Mouse (Mus musculus) forebrain, embryonic 10.5 days (tissue): ENCODE measurements around the gene Blnk. TPM values are rescaled to one million over a fixed set of nuclear protein-coding genes. Genes with fewer than 3 reads are reported as not detected.

ENCODE experiments used
- DNase-seq: peaks from one replicate; pipeline ENCODE4 v3.0.0-alpha.2; 2017; ENCODE audit warnings: low spot score; ENCODE audit errors: extremely low spot score
- H3K27ac ChIP-seq: fragments of 300-500 bp; sonication (generic); 2 replicates; pipeline ENCODE4 v1.5.1; 2016; ENCODE audit warnings: mild to moderate bottlenecking
- H3K27me3 ChIP-seq: fragments of 300-500 bp; sonication (generic); 2 replicates; pipeline ENCODE4 v1.6.1; 2016; ENCODE audit warnings: mild to moderate bottlenecking; ENCODE audit not compliant: poor library complexity, severe bottlenecking
- H3K36me3 ChIP-seq: fragments of 300-500 bp; sonication (generic); replicated peaks from 2 replicates; pipeline ENCODE4 v1.6.1; 2016; ENCODE audit warnings: mild to moderate bottlenecking, moderate library complexity
- H3K4me1 ChIP-seq: fragments of 300-500 bp; sonication (generic); 2 replicates; pipeline ENCODE4 v1.6.1; 2016
- H3K4me3 ChIP-seq: fragments of 300-500 bp; sonication (generic); 2 replicates; pipeline ENCODE4 v1.5.1; 2016; ENCODE audit warnings: mild to moderate bottlenecking, moderate library complexity
- H3K9me3 ChIP-seq: fragments of 300-500 bp; sonication (generic); 2 replicates; pipeline ENCODE4 v1.6.1; 2016; ENCODE audit warnings: mild to moderate bottlenecking, moderate library complexity
- WGBS: fragments of 180-500 bp; shearing (Covaris S2); methylation state at CpG from one replicate; pipeline ENCODE4 v1.1.7; 2016; 5-methylcytosine and 5-hydroxymethylcytosine counted together
- microRNA-seq: library from miRNA; unstranded; fragments of <30 nt; microRNA quantifications from one replicate; pipeline ENCODE4, GENCODE M21; 2017
- polyA plus RNA-seq: library from polyadenylated mRNA; unstranded; fragments of >200 nt; fragmentation: Nextera tagmentation; extraction: Ambion mirVana; gene quantifications from 2 replicates; pipeline ENCODE4 v1.2.1, GENCODE M21; 2016

The Blnk gene
- polyA plus RNA-seq, 1 experiment from 2014 or later, result 0.35 TPM

DNA sequence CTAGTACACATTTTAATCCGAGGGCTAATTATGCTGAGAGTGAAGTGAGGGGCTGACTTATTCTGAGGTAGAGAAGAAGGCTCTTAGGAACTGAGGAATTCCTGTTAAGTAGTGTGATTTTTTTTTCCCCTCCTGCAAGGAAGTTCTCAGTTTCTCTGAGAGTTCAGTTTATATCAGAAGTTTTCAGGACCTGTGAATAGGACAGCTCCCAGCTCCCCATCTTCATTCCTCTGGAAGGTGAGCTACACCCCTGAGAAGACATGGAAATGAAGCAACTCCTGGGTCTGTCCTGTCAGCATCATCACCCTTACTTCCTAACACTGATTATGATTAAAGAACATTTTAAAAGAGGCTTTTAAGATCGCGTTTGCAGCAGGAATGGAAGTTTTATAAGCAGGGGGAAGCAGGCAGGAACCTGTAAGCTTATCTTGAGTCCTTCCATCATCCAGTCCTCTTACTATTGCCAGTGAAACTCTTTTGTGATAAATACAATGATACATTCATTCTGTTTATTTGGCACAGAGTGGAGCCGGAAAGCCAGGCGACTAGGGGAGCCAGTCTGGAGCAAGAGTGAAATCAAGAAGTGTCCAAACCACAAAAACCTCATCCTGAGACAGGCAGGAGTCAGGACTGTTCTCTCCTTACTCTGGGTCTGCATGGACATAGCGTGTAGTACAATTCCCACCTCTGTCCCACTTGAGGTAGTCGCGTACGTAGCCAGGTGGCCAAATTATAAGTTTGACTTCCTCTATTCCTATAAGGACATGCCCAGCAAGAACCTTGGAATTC lies 62.6 kb downstream of the Blnk start:
- H3K36me3 ChIP-seq, result no peaks in the 10 kb centered on the region
- no peak overlapping the region for H3K4me3 ChIP-seq

DNA sequence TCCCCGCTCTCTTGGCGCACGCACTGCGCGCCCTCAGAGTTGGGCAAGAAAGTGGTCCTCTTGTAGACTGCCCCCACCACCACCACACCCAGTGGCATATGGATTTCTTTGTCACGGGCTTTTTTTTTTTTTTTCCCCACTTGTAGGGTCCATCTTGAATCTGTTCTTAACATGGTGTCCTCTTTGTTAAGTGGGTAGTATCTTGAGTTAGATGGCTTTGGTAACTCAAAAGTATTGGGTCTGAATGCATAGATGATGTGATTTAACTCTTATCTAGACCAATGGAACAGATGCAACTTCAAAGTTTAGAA lies 99.0 kb downstream of the Blnk start:
- Histone ChIP-seq H3K27ac (peak overlapping the region; percentile 98), H3K36me3 (peaks cover 27% of the 10 kb centered on the region), H3K4me1 (peaks cover 13% of the 10 kb centered on the region), H3K27me3 (peaks cover 36% of the 10 kb centered on the region), H3K4me3 (peak overlapping the region; percentile 80), H3K9me3 (peaks cover 4% of the 10 kb centered on the region)
- no peak for DNase-seq
- WGBS, result 7% methylated on average over 6 of the region's 6 CpGs

More for the DNA sequence above, 62.6 kb downstream of the Blnk start:
- Histone ChIP-seq H3K27me3 (no peaks in the 10 kb centered on the region), H3K27ac (no peak overlapping the region), H3K9me3 (no peaks in the 10 kb centered on the region), H3K4me1 (peaks cover 10% of the 10 kb centered on the region)
- 74% methylated on average over 9 of the region's 9 CpGs for WGBS
- DNase-seq, result no peak

GRCm38 (mm10) chr19:40894519-40895392 lies 99.6 kb downstream of the Blnk start, which contains the start of gene Zfp518a:
Gene Zfp518a (plus strand): TSS chr19:40894705.
- Histone ChIP-seq H3K27ac (peak within 1 kb of the TSS; percentile 98), H3K9me3 (peaks cover 4% of the 10 kb centered on the region), H3K36me3 (peaks cover 27% of the 10 kb centered on the region), H3K4me1 (peaks cover 13% of the 10 kb centered on the region), H3K4me3 (peak within 1 kb of the TSS; percentile 80), H3K27me3 (peaks cover 42% of the 10 kb centered on the region)
- WGBS, result under 1% methylated on average over 89 of the region's 89 CpGs
- peak; percentile 90 for DNase-seq

- peak overlapping the region; percentile 98 for H3K27ac ChIP-seq
- no peak for DNase-seq
- H3K9me3 ChIP-seq, result peaks cover 4% of the 10 kb centered on the region
- peaks cover 49% of the 10 kb centered on the region for H3K27me3 ChIP-seq
- peak overlapping the region; percentile 80 for H3K4me3 ChIP-seq
- peaks cover 13% of the 10 kb centered on the region for H3K4me1 ChIP-seq
- H3K36me3 ChIP-seq, result peaks cover 20% of the 10 kb centered on the region
- 43% methylated on average over 21 of the region's 21 CpGs for WGBS
Measured at GRCm38 (mm10) chr19:40894071-40894506, 100.2 kb downstream of the Blnk start.

DNA sequence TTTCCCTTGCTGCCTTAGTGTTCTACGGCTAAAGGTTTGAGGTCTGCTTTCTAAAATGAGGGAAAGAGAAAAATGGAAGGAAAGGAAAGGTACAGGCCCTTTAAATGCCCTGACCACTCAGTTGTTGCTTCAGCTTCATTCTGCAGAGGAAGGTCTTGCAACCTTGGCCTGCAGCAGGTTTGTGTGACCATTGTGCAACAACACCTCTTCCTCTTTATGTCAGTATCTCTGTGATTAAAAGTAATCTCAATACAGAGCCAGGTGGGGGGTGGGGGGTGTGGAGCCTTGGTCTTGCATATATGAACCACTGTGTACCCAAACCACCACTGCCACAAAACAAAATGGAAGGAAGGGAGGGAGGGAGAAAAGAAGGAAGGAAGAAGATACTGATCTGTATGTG lies 105.4 kb downstream of the Blnk start:
- Histone ChIP-seq H3K36me3 (no peaks in the 10 kb centered on the region), H3K9me3 (peaks cover 2% of the 10 kb centered on the region), H3K27ac (no peak overlapping the region), H3K4me3 (no peak overlapping the region), H3K4me1 (no peaks in the 10 kb centered on the region), H3K27me3 (peaks cover 93% of the 10 kb centered on the region)
- DNase-seq, result no peak
- 82% methylated on average over 1 of the region's 1 CpGs for WGBS

GRCm38 (mm10) chr19:40881700-40882099 lies 112.6 kb downstream of the Blnk start:
- Histone ChIP-seq H3K27ac (no peak overlapping the region), H3K27me3 (peaks cover 86% of the 10 kb centered on the region), H3K36me3 (no peaks in the 10 kb centered on the region), H3K4me3 (no peak overlapping the region), H3K9me3 (no peaks in the 10 kb centered on the region), H3K4me1 (no peaks in the 10 kb centered on the region)
- no peak for DNase-seq
- WGBS, result 87% methylated on average over 4 of the region's 4 CpGs

Small RNAs within 50 kb of the gene (microRNA-seq; reads per million reads assigned to microRNA genes)
- not detected for gene Mir8092

Other genes with a start within 250 kb of the Blnk start
- gene Cc2d2b, start 245.8 kb downstream of the Blnk start, polyA plus RNA-seq, result 0.05 and 0.06 TPM in 2 replicates
- gene Ccnj, start 163.3 kb downstream of the Blnk start, polyA plus RNA-seq, result 37.9 and 39.9 TPM in 2 replicates
- 12.0 and 13.6 TPM in 2 replicates for gene Zfp518a, start 99.8 kb downstream of the Blnk start, polyA plus RNA-seq
- not detected in 2 replicates for gene Dntt, start 34.7 kb upstream of the Blnk start, polyA plus RNA-seq
- gene Opalin, start 82.6 kb upstream of the Blnk start, polyA plus RNA-seq, result not detected in 2 replicates
- gene Tll2, start 212.3 kb upstream of the Blnk start, polyA plus RNA-seq, result 1.1 and 1.2 TPM in 2 replicates